Mouse (Mus musculus): ENCODE data around the gene Serp2. TPM values are rescaled to one million over a fixed set of nuclear protein-coding genes. Genes with fewer than 3 reads are reported as not detected.

Gene Serp2
- polyA plus RNA-seq, 1 experiment from 2014 or later, result 15.0 TPM

- Histone ChIP-seq H3K9ac (peak overlapping the region; percentile 50; the same call in 1 of the 2 replicates), H3K4me2 (replicated peaks) (peak overlapping the region; percentile 56), H3K27me3 (no peaks in the 10 kb centered on the region), H3K36me3 (no peaks in the 10 kb centered on the region), H3K9me3 (no peaks in the 10 kb centered on the region), H3K4me3 (no peak overlapping the region; the same call in 1 of the 2 replicates), H3K27ac (peak overlapping the region; percentile 72), H3K4me1 (peaks cover 48% of the 10 kb centered on the region)
- WGBS, result 8% methylated on average over 10 of the region's 10 CpGs
- peak; percentile 14 for ATAC-seq (ENCODE audit: low FRiP score, low read depth)
These were observed 23.4 kb downstream of the Serp2 start for GRCm38 (mm10) chr14:76533170-76533815.

DNA sequence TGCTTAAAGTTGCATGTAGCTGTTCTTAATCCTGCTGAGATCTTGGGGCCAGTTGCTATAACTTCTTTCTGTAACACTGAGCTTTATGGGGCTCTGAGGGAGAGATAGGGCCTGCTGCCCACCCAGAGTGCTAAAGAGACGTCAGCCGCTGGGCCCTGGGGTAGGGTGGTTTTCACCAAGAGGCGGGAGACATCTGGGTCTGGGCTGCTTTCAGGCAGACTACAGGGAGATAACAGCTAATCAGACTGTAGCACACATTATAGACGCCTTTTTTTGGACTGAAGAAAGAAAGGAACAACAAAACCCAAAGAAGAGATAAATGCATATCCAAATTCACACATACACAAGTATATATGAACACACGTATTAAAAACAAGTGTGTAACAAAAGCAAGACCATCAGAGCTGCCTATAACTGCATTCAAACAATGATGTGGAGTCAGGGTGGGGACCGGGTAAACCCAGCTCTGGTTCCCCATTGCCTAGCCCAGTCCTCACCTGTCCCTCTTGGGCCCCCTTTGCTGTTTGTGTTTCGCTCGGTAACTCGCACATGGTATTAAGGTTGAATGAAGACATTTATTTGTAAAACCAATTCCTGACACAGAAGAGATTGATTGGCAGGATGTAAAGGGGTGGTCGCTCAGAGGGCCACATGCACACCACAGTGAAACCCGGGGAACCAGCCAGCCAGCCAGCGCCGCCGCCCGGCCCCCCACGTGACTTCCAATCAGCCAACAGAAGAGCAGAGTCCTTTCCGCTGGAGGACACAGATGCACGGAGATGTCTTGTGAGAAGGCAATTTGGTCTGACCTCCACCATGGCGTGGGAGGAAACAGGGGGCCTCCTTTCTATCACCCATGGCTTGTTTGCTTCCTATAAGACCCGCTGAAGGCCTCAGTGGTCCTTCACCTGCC is 24.2 kb downstream of the Serp2 start:
- Histone ChIP-seq H3K27me3 (no peaks in the 10 kb centered on the region), H3K4me2 (replicated peaks) (peak overlapping the region; percentile 56), H3K36me3 (no peaks in the 10 kb centered on the region), H3K27ac (peak overlapping the region; percentile 72), H3K9me3 (no peaks in the 10 kb centered on the region), H3K4me1 (peaks cover 56% of the 10 kb centered on the region), H3K4me3 (no peak overlapping the region; the same call in 1 of the 2 replicates), H3K9ac (peak overlapping the region; percentile 50; the same call in 1 of the 2 replicates)
- ATAC-seq (ENCODE audit: low FRiP score, low read depth), result peak; percentile 77
- WGBS, result 38% methylated on average over 20 of the region's 20 CpGs

DNA sequence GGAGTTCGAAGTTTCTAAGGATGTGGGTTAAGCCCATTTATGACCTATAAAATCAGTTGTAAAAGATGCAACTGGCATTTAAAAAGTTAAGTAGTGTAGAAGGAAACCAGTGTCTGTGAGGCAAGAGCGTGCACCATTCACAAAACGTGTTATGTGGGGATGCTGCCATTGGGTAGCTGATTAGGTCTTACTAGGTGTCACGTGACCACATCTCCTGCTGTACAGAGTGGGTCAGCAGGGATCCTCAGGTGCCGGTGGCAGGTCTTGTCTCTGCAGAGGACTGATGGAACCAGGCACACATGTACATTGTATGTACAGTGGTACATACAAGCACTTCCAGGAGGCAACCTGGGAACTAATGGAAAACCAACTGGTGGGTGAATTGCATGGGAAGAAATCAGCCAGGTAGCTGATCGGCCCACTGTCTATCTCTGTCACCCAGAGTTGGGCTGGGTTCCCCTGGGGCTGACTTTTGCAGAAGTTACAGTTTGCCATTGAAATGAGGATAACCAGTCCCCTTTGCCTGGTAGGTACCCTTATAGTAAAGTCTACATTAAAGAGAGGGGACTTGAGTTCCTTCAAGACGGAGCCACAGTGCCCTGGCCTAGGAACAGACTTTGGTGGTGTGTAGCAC is 25.5 kb downstream of the Serp2 start:
- Histone ChIP-seq H3K27me3 (no peaks in the 10 kb centered on the region), H3K4me2 (replicated peaks) (no peak overlapping the region), H3K27ac (no peak overlapping the region), H3K9ac (no peak overlapping the region), H3K36me3 (no peaks in the 10 kb centered on the region), H3K4me1 (peaks cover 65% of the 10 kb centered on the region), H3K9me3 (no peaks in the 10 kb centered on the region), H3K4me3 (no peak overlapping the region)
- no peak for ATAC-seq (ENCODE audit: low FRiP score, low read depth)
- WGBS, result 60% methylated on average over 7 of the region's 7 CpGs

- no peak overlapping the region for H3K9ac ChIP-seq
- H3K4me2 ChIP-seq (replicated peaks), result peak overlapping the region; percentile 9; the same call in 1 of the 2 replicates
- peak; percentile 35 for ATAC-seq (ENCODE audit: low FRiP score, low read depth)
- WGBS, result 20% methylated on average over 5 of the region's 5 CpGs
- no peaks in the 10 kb centered on the region for H3K27me3 ChIP-seq
- peak overlapping the region; percentile 79 for H3K27ac ChIP-seq
- H3K4me3 ChIP-seq, result no peak overlapping the region
- H3K4me1 ChIP-seq, result peaks cover 60% of the 10 kb centered on the region
- H3K9me3 ChIP-seq, result no peaks in the 10 kb centered on the region
- no peaks in the 10 kb centered on the region for H3K36me3 ChIP-seq
These were observed 28.0 kb downstream of the Serp2 start for GRCm38 (mm10) chr14:76528641-76529040.

DNA sequence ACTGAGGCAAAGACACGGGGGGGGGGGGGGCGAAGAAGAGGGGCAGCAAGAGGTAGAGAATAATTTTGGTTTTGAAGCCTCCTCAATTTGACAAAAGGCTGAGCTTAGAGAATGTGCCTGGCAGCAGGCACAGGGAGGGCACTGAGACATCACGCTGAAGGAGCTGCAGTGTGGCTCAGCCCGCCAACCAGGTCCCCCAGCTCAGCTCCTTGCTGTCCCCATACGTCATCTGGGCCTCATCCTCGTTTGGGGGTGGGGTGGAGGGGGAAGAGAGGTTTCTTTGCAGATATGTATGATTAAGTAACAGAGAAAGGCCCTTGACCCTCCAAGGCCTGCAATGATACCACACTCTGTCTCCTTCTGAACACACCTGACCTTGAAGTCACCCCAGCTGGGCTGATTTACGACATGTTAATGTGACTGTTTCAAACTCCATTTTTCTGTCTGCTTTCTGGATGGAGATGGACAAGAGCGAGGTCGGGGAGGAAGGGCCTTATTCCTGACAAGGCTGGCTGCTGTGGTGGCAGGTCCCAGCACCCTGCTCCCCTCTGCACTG is 28.9 kb downstream of the Serp2 start:
- Histone ChIP-seq H3K9me3 (no peaks in the 10 kb centered on the region), H3K27me3 (no peaks in the 10 kb centered on the region), H3K4me1 (peaks cover 52% of the 10 kb centered on the region), H3K4me2 (replicated peaks) (no peak overlapping the region), H3K36me3 (no peaks in the 10 kb centered on the region), H3K9ac (no peak overlapping the region), H3K4me3 (no peak overlapping the region), H3K27ac (peak overlapping the region; percentile 79)
- 30% methylated on average over 8 of the region's 9 CpGs for WGBS
- ATAC-seq (ENCODE audit: low FRiP score, low read depth), result no peak

DNA sequence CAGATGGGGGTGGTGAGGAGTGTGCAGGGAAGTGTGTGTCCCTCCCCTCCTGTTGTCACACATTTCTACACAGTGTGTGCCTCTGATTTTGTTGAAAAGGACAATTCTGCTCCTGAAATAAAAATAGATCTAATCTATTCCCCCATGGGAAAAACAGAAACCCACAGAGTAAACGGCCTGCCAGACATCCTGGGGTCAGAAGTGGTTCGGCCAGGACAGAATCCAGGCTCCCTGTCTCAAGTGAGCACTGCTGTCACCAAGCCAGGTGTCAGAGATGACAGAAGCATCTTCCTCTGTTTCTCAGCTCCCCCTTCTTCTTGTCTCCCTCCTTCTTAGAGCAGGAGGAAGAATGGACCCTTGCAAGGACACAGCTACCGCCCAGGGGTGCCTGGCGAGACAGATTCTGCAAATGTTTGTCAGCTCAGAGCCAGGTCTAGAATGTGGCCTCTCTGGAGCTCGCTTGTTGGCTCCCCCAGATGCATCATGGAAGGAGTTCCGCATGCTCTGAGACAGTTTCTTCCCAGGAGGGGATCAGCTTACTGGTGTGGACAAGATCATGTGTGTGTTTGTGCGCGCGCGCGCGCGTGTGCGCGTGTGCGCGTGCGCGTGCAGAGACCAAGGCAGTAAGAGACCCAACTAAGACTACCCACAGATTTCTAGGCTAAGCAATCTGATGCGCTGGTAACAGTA is 29.5 kb downstream of the Serp2 start:
- H3K4me2 ChIP-seq (replicated peaks), result no peak overlapping the region
- 0 out of 2 replicates have a peak, but pooled peaks have one; percentile 35 for ATAC-seq (ENCODE audit: low FRiP score, low read depth)

DNA sequence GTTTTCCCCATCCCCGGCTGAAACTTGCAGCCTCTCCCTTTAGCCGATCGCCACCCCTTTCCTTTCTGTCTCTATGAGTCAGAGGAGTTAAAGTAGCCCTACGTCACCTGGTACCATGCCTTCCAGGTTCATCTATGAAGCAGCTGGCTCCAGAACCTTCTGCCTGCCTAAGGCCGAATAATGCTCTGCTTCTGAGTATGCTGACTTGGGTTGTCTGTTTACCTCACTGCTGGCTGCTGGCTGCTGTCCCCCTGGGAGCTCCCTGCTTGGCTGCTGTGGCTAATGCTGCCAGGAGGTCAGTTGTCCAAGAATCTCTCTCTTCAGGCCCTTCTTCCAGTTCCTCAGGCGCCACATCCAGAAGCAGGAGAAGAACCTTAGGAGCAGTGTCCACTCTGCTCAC is 30.2 kb downstream of the Serp2 start:
- Histone ChIP-seq H3K4me3 (no peak overlapping the region), H3K27ac (no peak overlapping the region; the same call in 1 of the 2 replicates), H3K4me2 (replicated peaks) (no peak overlapping the region), H3K4me1 (peaks cover 44% of the 10 kb centered on the region), H3K36me3 (no peaks in the 10 kb centered on the region), H3K9ac (no peak overlapping the region), H3K27me3 (no peaks in the 10 kb centered on the region), H3K9me3 (no peaks in the 10 kb centered on the region)
- 78% methylated on average over 6 of the region's 6 CpGs for WGBS
- no peak for ATAC-seq (ENCODE audit: low FRiP score, low read depth)

More for the DNA sequence above, 29.5 kb downstream of the Serp2 start:
- Histone ChIP-seq H3K4me3 (no peak overlapping the region), H3K9ac (peak overlapping the region; percentile 26; the same call in 1 of the 2 replicates), H3K4me1 (peaks cover 45% of the 10 kb centered on the region), H3K9me3 (no peaks in the 10 kb centered on the region), H3K27me3 (no peaks in the 10 kb centered on the region), H3K36me3 (no peaks in the 10 kb centered on the region), H3K27ac (peak overlapping the region; percentile 39; the same call in 1 of the 2 replicates)
- 82% methylated on average over 20 of the region's 20 CpGs for WGBS

DNA sequence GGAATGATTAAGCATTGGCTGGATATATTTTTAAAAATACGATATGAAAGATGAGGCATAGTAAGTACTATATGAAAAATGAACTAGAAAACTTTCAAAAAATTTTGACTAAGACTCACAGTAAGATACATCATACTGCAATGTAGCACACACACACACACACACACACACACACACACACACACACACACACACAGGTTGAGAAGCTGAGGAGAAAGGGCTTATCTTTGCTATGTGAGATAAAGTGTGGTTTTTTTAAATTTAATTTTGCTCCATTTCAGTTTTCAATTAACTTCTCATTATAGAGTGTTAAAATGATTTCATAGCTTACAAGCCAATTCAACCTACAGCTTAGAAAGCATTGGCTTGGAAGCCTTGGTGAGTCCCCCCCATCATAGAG is 33.3 kb downstream of the Serp2 start:
- WGBS, result 88% methylated on average over 1 of the region's 1 CpGs
- no peak overlapping the region for H3K4me3 ChIP-seq
- no peak for ATAC-seq (ENCODE audit: low FRiP score, low read depth)
- peaks cover 22% of the 10 kb centered on the region for H3K4me1 ChIP-seq
- no peaks in the 10 kb centered on the region for H3K36me3 ChIP-seq
- H3K27me3 ChIP-seq, result no peaks in the 10 kb centered on the region
- H3K9me3 ChIP-seq, result no peaks in the 10 kb centered on the region
- no peak overlapping the region for H3K9ac ChIP-seq
- H3K4me2 ChIP-seq (replicated peaks), result no peak overlapping the region
- H3K27ac ChIP-seq, result no peak overlapping the region

DNA sequence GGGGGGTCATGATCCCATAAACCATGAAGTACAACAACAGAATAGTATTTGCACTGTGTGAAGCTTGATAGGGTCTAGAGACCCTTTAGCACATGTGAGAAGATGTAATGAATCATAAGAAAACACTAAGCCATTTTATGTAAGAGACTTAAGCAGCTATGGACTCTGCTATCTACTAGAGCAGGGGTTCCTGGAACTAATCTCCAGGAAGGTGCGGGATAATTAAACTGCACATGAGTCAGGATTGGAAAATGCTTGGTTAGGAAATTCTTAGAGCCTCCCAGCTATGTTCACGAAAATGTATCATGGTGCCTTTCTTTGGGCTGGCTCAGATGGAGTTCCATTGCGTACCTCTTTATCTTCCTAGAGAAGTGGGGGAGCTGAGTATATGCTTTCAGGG is 35.4 kb downstream of the Serp2 start:
- no peak overlapping the region for H3K9ac ChIP-seq
- H3K4me2 ChIP-seq (replicated peaks), result no peak overlapping the region
- H3K36me3 ChIP-seq, result no peaks in the 10 kb centered on the region
- no peak overlapping the region for H3K4me3 ChIP-seq
- H3K27ac ChIP-seq, result no peak overlapping the region
- 87% methylated on average over 3 of the region's 3 CpGs for whole genome bisulfite sequencing
- H3K4me1 ChIP-seq, result peaks cover 2% of the 10 kb centered on the region; the same call in 1 of the 2 replicates
- no peak for ATAC-seq (ENCODE audit: low FRiP score, low read depth)
- no peaks in the 10 kb centered on the region for H3K27me3 ChIP-seq
- no peaks in the 10 kb centered on the region for H3K9me3 ChIP-seq

DNA sequence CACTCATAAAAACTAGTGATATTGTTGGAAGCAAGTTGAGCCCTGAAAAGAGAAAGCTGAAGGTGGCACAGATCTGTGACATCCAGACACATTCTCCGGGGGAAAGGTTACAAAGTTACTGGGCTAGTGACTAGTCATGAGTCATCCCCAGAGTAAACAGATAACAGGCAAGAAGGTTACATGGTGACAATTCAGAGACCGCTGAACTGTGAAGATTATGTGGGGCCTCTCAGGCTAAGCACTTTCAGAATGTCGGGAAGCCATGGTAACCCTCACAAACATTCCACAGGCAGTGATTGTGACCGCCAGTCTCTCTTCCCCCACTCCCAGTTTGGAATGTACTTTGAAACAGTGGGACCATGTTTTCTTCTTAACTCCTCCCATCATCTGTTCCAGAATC is 36.1 kb downstream of the Serp2 start:
- Histone ChIP-seq H3K9ac (no peak overlapping the region), H3K27ac (no peak overlapping the region), H3K27me3 (no peaks in the 10 kb centered on the region), H3K9me3 (no peaks in the 10 kb centered on the region), H3K4me1 (no peaks in the 10 kb centered on the region), H3K4me3 (no peak overlapping the region), H3K4me2 (replicated peaks) (no peak overlapping the region), H3K36me3 (no peaks in the 10 kb centered on the region)
- no peak for ATAC-seq (ENCODE audit: low FRiP score, low read depth)
- 65% methylated on average over 4 of the region's 4 CpGs for WGBS

GRCm38 (mm10) chr14:76518217-76518616 is 38.5 kb downstream of the Serp2 start:
- Histone ChIP-seq H3K9me3 (no peaks in the 10 kb centered on the region), H3K4me3 (no peak overlapping the region), H3K9ac (no peak overlapping the region), H3K27ac (no peak overlapping the region), H3K4me1 (peaks cover 9% of the 10 kb centered on the region), H3K4me2 (replicated peaks) (no peak overlapping the region), H3K36me3 (no peaks in the 10 kb centered on the region), H3K27me3 (no peaks in the 10 kb centered on the region)
- no peak for ATAC-seq (ENCODE audit: low FRiP score, low read depth)
- WGBS, result 83% methylated on average over 5 of the region's 5 CpGs

Data from limb, embryonic 13.5 days (tissue).